ENCODE assay signal across 15 mouse cellular contexts in genomic region chr5:3269760-3270159, GRCm38 (mm10).
DNase-seq lines count a peak whose midpoint lies in the region; ATAC-seq lines count a peak whose summit lies in the region.
"Had no signal": no experiment of that assay in that cellular context is flagged by ENCODE, and none has a peak within 500 bp of the region (broad histone marks: within the 10 kb centered on the region; RNA-seq: fewer than 3 reads in every experiment).

No protein-coding gene starts in this region.

- H3K27ac ChIP-seq in heart, embryonic 13.5 days (replicated peaks), result no peak overlapping the region
- H3K27ac ChIP-seq in lung, embryonic 15.5 days, result no peak overlapping the region
- H3K27ac ChIP-seq in macrophage, result 0 out of 2 replicates have a peak overlapping the region, but pooled peaks have one; percentile 17
- H3K27ac ChIP-seq: embryonic facial prominence, embryonic 12.5 days; hindbrain, embryonic 10.5 days had no signal

- no peak overlapping the region for H3K9ac ChIP-seq in heart, embryonic 13.5 days
- no peak overlapping the region for H3K9ac ChIP-seq in lung, embryonic 15.5 days
- H3K9ac ChIP-seq: embryonic facial prominence, embryonic 12.5 days had no signal

- no peaks in the 10 kb centered on the region for H3K9me3 ChIP-seq in heart, embryonic 13.5 days
- H3K9me3 ChIP-seq in lung, embryonic 15.5 days, result no peaks in the 10 kb centered on the region
- H3K9me3 ChIP-seq: embryonic facial prominence, embryonic 12.5 days; hindbrain, embryonic 10.5 days had no signal

- H3K4me3 ChIP-seq in heart, embryonic 13.5 days, result no peak overlapping the region
- H3K4me3 ChIP-seq in lung, embryonic 15.5 days, result no peak overlapping the region
- no peak overlapping the region for H3K4me3 ChIP-seq in macrophage (ENCODE audit: inconsistent target)
- H3K4me3 ChIP-seq: embryonic facial prominence, embryonic 12.5 days; hindbrain, embryonic 10.5 days had no signal

- no peaks in the 10 kb centered on the region for H3K79me2 ChIP-seq in macrophage (ENCODE audit: inconsistent target)

- 0 out of 2 replicates have a peak overlapping the region, but pooled peaks have one; percentile 5 for H3K4me2 ChIP-seq in heart, embryonic 13.5 days
- no peak overlapping the region for H3K4me2 ChIP-seq in lung, embryonic 15.5 days
- H3K4me2 ChIP-seq: embryonic facial prominence, embryonic 12.5 days had no signal

- H3K36me3 ChIP-seq in heart, embryonic 13.5 days, result no peaks in the 10 kb centered on the region
- H3K36me3 ChIP-seq in lung, embryonic 15.5 days, result no peaks in the 10 kb centered on the region
- no peaks in the 10 kb centered on the region for H3K36me3 ChIP-seq in macrophage (ENCODE audit: inconsistent target)
- H3K36me3 ChIP-seq: embryonic facial prominence, embryonic 12.5 days; hindbrain, embryonic 10.5 days had no signal

- H3K4me1 ChIP-seq in heart, embryonic 13.5 days, result peaks cover 18% of the 10 kb centered on the region
- H3K4me1 ChIP-seq in lung, embryonic 15.5 days, result no peaks in the 10 kb centered on the region
- H3K4me1 ChIP-seq: embryonic facial prominence, embryonic 12.5 days; hindbrain, embryonic 10.5 days had no signal

- ATAC-seq in heart, embryonic 13.5 days (ENCODE audit: extremely low read depth, insufficient number of reproducible peaks, low FRiP score, low TSS enrichment), result no peak
- ATAC-seq in lung, embryonic 15.5 days (ENCODE audit: borderline replicate concordance, extremely low read depth, low FRiP score, low TSS enrichment), result peak; percentile 80

- H3K27me3 ChIP-seq in heart, embryonic 13.5 days (replicated peaks), result no peaks in the 10 kb centered on the region
- no peaks in the 10 kb centered on the region for H3K27me3 ChIP-seq in lung, embryonic 15.5 days
- H3K27me3 ChIP-seq: embryonic facial prominence, embryonic 12.5 days had no signal

- no peak for DNase-seq in heart, adult 9 months (ENCODE audit: low spot score in 2 of 2)
- no peak for DNase-seq in lung, adult 18-20 months
- DNase-seq in brain, adult 2 months (ENCODE audit: low read depth, low spot score), result peak; percentile 7
- no peak for DNase-seq in B cell, adult 2 months
- no peak for DNase-seq in layer of hippocampus, adult 8-10 months (ENCODE audit: low spot score in 2 of 2)
- DNase-seq: adrenal gland, postnatal 25 days; cerebellum, postnatal 10 days; kidney, adult 9 months; midbrain, embryonic 14.5 days; right cerebral cortex, postnatal 14 days had no signal

- WGBS in heart, embryonic 13.5 days, result 46% methylated on average over 7 of the region's 7 CpGs
- 42% methylated on average over 7 of the region's 7 CpGs for WGBS in lung, embryonic 15.5 days
- 20% methylated on average over 7 of the region's 7 CpGs for WGBS in macrophage (ENCODE audit: missing documents)
